Mouse (Mus musculus): Measurements from ENCODE around the gene Pon3. TPM values are rescaled to one million over a fixed set of nuclear protein-coding genes. Genes with fewer than 3 reads are reported as not detected.

Pon3 gene
- total and polyA plus RNA-seq, 3 experiments = 26.5 to 204 (median 79.0) TPM

GRCm38 (mm10) chr6:5179189-5179588 lies 76.9 kb downstream of the Pon3 start:
- DNase-seq = no peak

DNA sequence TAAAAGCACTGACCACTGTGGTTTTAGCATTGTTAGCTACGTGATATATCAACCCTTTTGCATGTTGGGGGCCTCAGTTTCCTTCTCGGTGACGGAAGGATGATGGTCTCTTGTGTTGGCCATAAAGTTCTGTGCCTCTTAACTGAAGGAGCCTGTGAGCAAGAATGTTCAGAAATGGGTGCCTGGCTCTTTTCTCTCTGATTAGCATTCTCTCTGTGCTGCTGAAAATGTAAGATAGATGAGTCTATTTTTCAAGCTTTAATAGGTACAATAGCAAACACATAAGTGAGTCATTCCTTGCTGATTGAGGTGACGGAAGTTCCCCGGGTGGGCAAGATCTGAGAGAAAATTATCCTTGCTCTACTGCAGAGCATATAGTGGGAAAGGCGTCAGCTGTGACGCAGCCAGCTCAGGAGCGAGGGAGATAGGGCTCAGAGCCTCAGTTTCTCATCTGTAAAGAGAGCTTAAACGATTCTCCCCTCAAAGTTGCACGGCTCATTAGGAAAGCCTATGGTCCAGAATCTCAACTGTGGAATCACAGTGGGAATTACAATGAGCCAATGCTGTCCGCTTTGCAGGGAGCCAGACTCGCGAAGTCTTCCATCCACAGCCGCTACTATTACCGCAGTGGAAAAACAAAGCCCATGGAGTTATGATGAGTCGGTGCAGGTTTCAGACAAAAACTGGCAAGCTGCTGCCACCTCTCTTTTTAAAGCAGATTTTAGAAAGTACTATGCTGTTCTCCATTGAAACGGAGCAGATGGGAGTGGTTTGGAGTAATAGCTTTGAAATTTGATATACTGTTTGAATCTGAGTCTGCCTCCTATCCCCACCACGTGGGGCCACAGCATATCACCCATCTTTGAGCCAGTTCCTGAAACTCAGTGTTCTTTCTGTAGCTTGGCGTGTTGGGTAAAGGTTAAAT lies 77.9 kb downstream of the Pon3 start:
- no peak for DNase-seq

- DNase-seq = no peak
Observed at GRCm38 (mm10) chr6:5174179-5174812, 81.8 kb downstream of the Pon3 start.

GRCm38 (mm10) chr6:5172571-5172970 lies 83.5 kb downstream of the Pon3 start:
- DNase-seq = no peak

- DNase-seq = no peak
Observed at GRCm38 (mm10) chr6:5171418-5171817, 84.7 kb downstream of the Pon3 start.

Other genes starting within 250 kb of the Pon3 start
- gene Pon1, start 62.3 kb downstream of the Pon3 start, total RNA-seq (2021) = 10 to 100 TPM; 12.6 to 19.6 TPM
- 0.35 and 1.6 TPM in 2 replicates for gene Pon1, start 62.3 kb downstream of the Pon3 start, polyA plus RNA-seq (2012; rRNA removed)
- gene Pon2, start 42.2 kb upstream of the Pon3 start, total RNA-seq (2021) = 10 to 100 TPM; 32.4 to 43.7 TPM
- gene Pon2, start 42.2 kb upstream of the Pon3 start, polyA plus RNA-seq (2012; rRNA removed) = 15.4 and 25.4 TPM in 2 replicates
- 1 to 10 TPM; 1.6 to 2.4 TPM for gene Asb4, start 127.1 kb upstream of the Pon3 start, total RNA-seq (2021)
- gene Asb4, start 127.1 kb upstream of the Pon3 start, polyA plus RNA-seq (2012; rRNA removed) = 0.68 and 1.8 TPM in 2 replicates
- 100 to 1,000 TPM; 281 to 437 TPM for gene Pdk4, start 240.0 kb upstream of the Pon3 start, total RNA-seq (2021)
- gene Pdk4, start 240.0 kb upstream of the Pon3 start, polyA plus RNA-seq (2012; rRNA removed) = 147 and 215 TPM in 2 replicates

Data from adrenal gland, adult 2 months (tissue).